Mouse (Mus musculus): ENCODE measurements around the gene Celf5.

The Celf5 gene

GRCm38 (mm10) chr10:81415146-81415545, 67.4 kb downstream of the Celf5 start:
- no peak for DNase-seq (ENCODE audit: low read depth, low spot score)

- no peak for DNase-seq (ENCODE audit: low read depth, low spot score)
Measured at GRCm38 (mm10) chr10:81414682-81415081, 67.8 kb downstream of the Celf5 start.

- DNase-seq (ENCODE audit: low read depth, low spot score), result no peak
Measured at GRCm38 (mm10) chr10:81413310-81414261, 68.9 kb downstream of the Celf5 start.

GRCm38 (mm10) chr10:81412586-81413309, 69.8 kb downstream of the Celf5 start:
- DNase-seq (ENCODE audit: low read depth, low spot score), result no peak

GRCm38 (mm10) chr10:81411471-81412400, 70.8 kb downstream of the Celf5 start:
- no peak for DNase-seq (ENCODE audit: low read depth, low spot score)

GRCm38 (mm10) chr10:81410981-81411380, 71.5 kb downstream of the Celf5 start:
- DNase-seq (ENCODE audit: low read depth, low spot score), result no peak

GRCm38 (mm10) chr10:81410350-81410749, 72.2 kb downstream of the Celf5 start:
- DNase-seq (ENCODE audit: low read depth, low spot score), result no peak

- no peak for DNase-seq (ENCODE audit: low read depth, low spot score)
Measured at GRCm38 (mm10) chr10:81409330-81409729, 73.2 kb downstream of the Celf5 start.

Measured in c-Kit-negative CD71-positive TER-119-positive erythroid progenitor cells, embryonic 14.5 days (primary cell).